Mouse (Mus musculus): Measurements from ENCODE around the gene Ngfr. TPM values are rescaled to one million over a fixed set of nuclear protein-coding genes. Genes with fewer than 3 reads are reported as not detected.
"Not testable (repeated sequence)": the region's sequence is repeated elsewhere in the genome, so short reads cannot be mapped to it uniquely, and the experiment has no call there.

Ngfr gene
- polyA plus RNA-seq, 1 experiment = 0.01 TPM

- no peak for TF ChIP-seq TCF3 (IDR thresholded peaks at IDR 0.05; ENCODE audit: insufficient read length, low read depth)
- no peak for TF ChIP-seq CEBPB (IDR thresholded peaks at IDR 0.05; ENCODE audit: insufficient read depth, poor library complexity, severe bottlenecking)
- no peak for TF ChIP-seq MAX (IDR thresholded peaks at IDR 0.05; ENCODE audit: low read depth)
- TF ChIP-seq MYOG (IDR thresholded peaks at IDR 0.05; ENCODE audit: control insufficient read depth in 1 of 3, insufficient read depth in 1 of 3, insufficient read length in 2 of 3, low read depth in 2 of 3) = no peak
- no peak for TF ChIP-seq USF1 (IDR thresholded peaks at IDR 0.05; ENCODE audit: low read depth)
- no peak for TF ChIP-seq REST (IDR thresholded peaks at IDR 0.05; ENCODE audit: insufficient read depth, insufficient read length)
- no peak for TF ChIP-seq POLR2A (IDR thresholded peaks at IDR 0.05; ENCODE audit: insufficient read length, low read depth)
- TF ChIP-seq MYOD1 (IDR thresholded peaks at IDR 0.05; ENCODE audit: control insufficient read depth in 1 of 3, insufficient read length in 2 of 3, low read depth in 2 of 3) = no peak
- Histone ChIP-seq H3K36me3 (ENCODE audit: control insufficient read depth, insufficient read depth) (no peaks in the 10 kb centered on the region), H3K27me3 (ENCODE audit: control insufficient read depth, insufficient read depth, insufficient read length) (peaks cover 36% of the 10 kb centered on the region), H3K4me3 (no peak overlapping the region), H3K4me2 (ENCODE audit: low read depth) (no peak overlapping the region), H3K79me2 (ENCODE audit: control insufficient read depth, insufficient read depth) (no peaks in the 10 kb centered on the region), H3ac (ENCODE audit: control insufficient read depth, insufficient read length) (no peak overlapping the region)
Measured at GRCm38 (mm10) chr11:95611283-95611682, 23.7 kb upstream of the Ngfr start.

- no peaks in the 10 kb centered on the region for H3K79me2 ChIP-seq (ENCODE audit: control insufficient read depth, insufficient read depth)
- peak overlapping the region; percentile 34 for H3K4me2 ChIP-seq (ENCODE audit: low read depth)
- no peak overlapping the region for H3K4me3 ChIP-seq
- no peak for TF ChIP-seq MYOD1 (IDR thresholded peaks at IDR 0.05; ENCODE audit: control insufficient read depth in 1 of 3, insufficient read length in 2 of 3, low read depth in 2 of 3)
- no peak for TF ChIP-seq SRF (IDR thresholded peaks at IDR 0.05; ENCODE audit: control insufficient read depth, insufficient read length, low read depth)
- TF ChIP-seq CEBPB (IDR thresholded peaks at IDR 0.05; ENCODE audit: insufficient read depth, poor library complexity, severe bottlenecking) = no peak
- peaks cover 28% of the 10 kb centered on the region for H3K27me3 ChIP-seq (ENCODE audit: control insufficient read depth, insufficient read depth, insufficient read length)
- H3ac ChIP-seq (ENCODE audit: control insufficient read depth, insufficient read length) = no peak overlapping the region
- H3K36me3 ChIP-seq (ENCODE audit: control insufficient read depth, insufficient read depth) = no peaks in the 10 kb centered on the region
Measured at GRCm38 (mm10) chr11:95610391-95610902, 22.9 kb upstream of the Ngfr start.

- TF ChIP-seq E2F4 (IDR thresholded peaks at IDR 0.05; ENCODE audit: insufficient read depth) = no peak
- Histone ChIP-seq H3K4me2 (ENCODE audit: low read depth) (no peak overlapping the region), H3K27me3 (ENCODE audit: control insufficient read depth, insufficient read depth, insufficient read length) (peaks cover 25% of the 10 kb centered on the region), H3K36me3 (ENCODE audit: control insufficient read depth, insufficient read depth) (no peaks in the 10 kb centered on the region), H3K4me3 (no peak overlapping the region), H3ac (ENCODE audit: control insufficient read depth, insufficient read length) (no peak overlapping the region), H3K79me2 (ENCODE audit: control insufficient read depth, insufficient read depth) (no peaks in the 10 kb centered on the region)
Measured at GRCm38 (mm10) chr11:95609924-95610323, 22.4 kb upstream of the Ngfr start.

GRCm38 (mm10) chr11:95607286-95607685 is 19.8 kb upstream of the Ngfr start:
- peaks cover 25% of the 10 kb centered on the region for H3K27me3 ChIP-seq (ENCODE audit: control insufficient read depth, insufficient read depth, insufficient read length)
- H3ac ChIP-seq (ENCODE audit: control insufficient read depth, insufficient read length); H3K4me3 ChIP-seq: not testable (repeated sequence)

GRCm38 (mm10) chr11:95598214-95599062 is 10.9 kb upstream of the Ngfr start:
- Histone ChIP-seq H3K36me3 (ENCODE audit: control insufficient read depth, insufficient read depth) (no peaks in the 10 kb centered on the region), H3K4me2 (ENCODE audit: low read depth) (no peak overlapping the region), H3K4me3 (no peak overlapping the region), H3K79me2 (ENCODE audit: control insufficient read depth, insufficient read depth) (no peaks in the 10 kb centered on the region), H3K27me3 (ENCODE audit: control insufficient read depth, insufficient read depth, insufficient read length) (peaks cover 55% of the 10 kb centered on the region), H3ac (ENCODE audit: control insufficient read depth, insufficient read length) (no peak overlapping the region)
- TF ChIP-seq TCF3 (IDR thresholded peaks at IDR 0.05; ENCODE audit: insufficient read length, low read depth) (no peak), SRF (IDR thresholded peaks at IDR 0.05; ENCODE audit: control insufficient read depth, insufficient read length, low read depth) (no peak), MAX (IDR thresholded peaks at IDR 0.05; ENCODE audit: low read depth) (no peak), CEBPB (IDR thresholded peaks at IDR 0.05; ENCODE audit: insufficient read depth, poor library complexity, severe bottlenecking) (no peak), USF1 (IDR thresholded peaks at IDR 0.05; ENCODE audit: low read depth) (no peak), REST (IDR thresholded peaks at IDR 0.05; ENCODE audit: insufficient read depth, insufficient read length) (no peak), POLR2AphosphoS2 (IDR thresholded peaks at IDR 0.05; ENCODE audit: insufficient read length, low read depth) (no peak), MYOD1 (IDR thresholded peaks at IDR 0.05; ENCODE audit: control insufficient read depth in 1 of 3, insufficient read length in 2 of 3, low read depth in 2 of 3) (no peak), POLR2A (IDR thresholded peaks at IDR 0.05; ENCODE audit: insufficient read length, low read depth) (no peak), MYOG (IDR thresholded peaks at IDR 0.05; ENCODE audit: control insufficient read depth in 1 of 3, insufficient read depth in 1 of 3, insufficient read length in 2 of 3, low read depth in 2 of 3) (no peak), TCF12 (IDR thresholded peaks at IDR 0.05; ENCODE audit: insufficient read depth, poor library complexity, severe bottlenecking) (no peak), E2F4 (IDR thresholded peaks at IDR 0.05; ENCODE audit: insufficient read depth) (no peak)

More at GRCm38 (mm10) chr11:95607286-95607685, 19.8 kb upstream of the Ngfr start:
- H3K36me3 ChIP-seq (ENCODE audit: control insufficient read depth, insufficient read depth); H3K4me2 ChIP-seq (ENCODE audit: low read depth); H3K79me2 ChIP-seq (ENCODE audit: control insufficient read depth, insufficient read depth): not testable (repeated sequence)
